Mouse (Mus musculus): ENCODE measurements at regions not wholly inside any gene's neighbourhood (a gene's known extent, or its start where the extent isn't known, plus 50 kb on each side); places are given as distances from the start of the nearest gene placed in this dataset.

DNA sequence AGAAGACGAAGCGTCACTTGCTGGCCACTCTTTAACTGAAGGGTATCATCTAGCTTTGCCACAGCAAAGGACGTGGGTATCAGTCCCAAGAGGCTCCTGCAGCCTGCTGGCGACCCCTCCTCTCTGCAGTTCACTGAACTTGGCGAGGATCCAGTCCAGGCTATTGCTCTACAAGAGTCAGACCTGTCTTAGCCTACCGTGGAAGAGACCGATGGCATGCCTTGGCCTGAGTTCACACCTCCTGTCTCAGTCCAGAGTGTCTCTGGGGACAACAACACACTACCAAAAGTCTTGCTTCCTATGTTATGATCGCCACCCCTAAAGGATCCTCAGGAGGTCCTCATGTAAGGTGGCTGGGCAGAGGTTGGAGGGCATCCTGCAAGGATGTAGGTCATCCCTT, 100.2 kb downstream of the Duxbl3 start:
- no peak overlapping the region for H3K9ac ChIP-seq
- WGBS = 69% methylated on average over 8 of the region's 8 CpGs
- no peaks in the 10 kb centered on the region for H3K27me3 ChIP-seq (ENCODE audit: insufficient read depth, low read length)
- TF ChIP-seq CTCF (IDR thresholded peaks at IDR 0.05; ENCODE audit: low read depth) = no peak
- H3K4me1 ChIP-seq (ENCODE audit: insufficient read depth) = peaks cover 7% of the 10 kb centered on the region; the same call in 1 of the 2 replicates
- ATAC-seq (ENCODE audit: insufficient read depth) (no peak), DNase-seq (peak; percentile 12)
- H3K36me3 ChIP-seq (ENCODE audit: insufficient read depth) = no peaks in the 10 kb centered on the region
- no peaks in the 10 kb centered on the region for H3K9me3 ChIP-seq (ENCODE audit: low read depth, low read length)
- H3K27ac ChIP-seq (ENCODE audit: low read depth) = no peak overlapping the region
- no peak overlapping the region for H3K4me2 ChIP-seq
- H3K4me3 ChIP-seq (ENCODE audit: low read depth, low read length) = no peak overlapping the region

DNA sequence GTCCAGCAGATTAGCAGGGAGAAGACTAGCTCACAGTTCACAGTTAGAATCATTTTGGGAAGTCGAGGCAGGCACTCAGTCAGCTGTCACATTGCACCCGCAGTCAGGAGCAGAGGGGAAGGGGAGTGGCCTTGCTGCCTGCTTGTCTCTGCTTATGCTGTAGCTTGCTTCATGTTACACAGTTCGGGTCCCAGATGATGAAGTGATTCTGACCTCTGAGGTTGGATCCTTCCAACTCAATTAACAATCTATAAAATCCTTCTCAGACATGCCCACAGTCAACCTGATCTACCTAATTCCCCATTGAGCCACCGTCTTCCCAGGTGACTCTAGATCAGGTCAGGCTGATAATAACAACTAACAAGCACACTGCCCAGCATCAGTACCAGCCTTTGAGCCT, 102.3 kb downstream of the Duxbl3 start:
- ATAC-seq (ENCODE audit: insufficient read depth) = no peak

GRCm38 (mm10) chr14:26361206-26361605, 103.4 kb downstream of the Duxbl3 start:
- no peak for ATAC-seq (ENCODE audit: insufficient read depth)
- H3K4me1 ChIP-seq (ENCODE audit: insufficient read depth) = peaks cover 7% of the 10 kb centered on the region; the same call in 1 of the 2 replicates
- H3K27ac ChIP-seq (ENCODE audit: low read depth) = no peak overlapping the region
- no peaks in the 10 kb centered on the region for H3K36me3 ChIP-seq (ENCODE audit: insufficient read depth)
- 89% methylated on average over 3 of the region's 3 CpGs for WGBS
- no peaks in the 10 kb centered on the region for H3K27me3 ChIP-seq (ENCODE audit: insufficient read depth, low read length)
- H3K4me2 ChIP-seq = no peak overlapping the region
- TF ChIP-seq CTCF (IDR thresholded peaks at IDR 0.05; ENCODE audit: low read depth) = no peak
- H3K9me3 ChIP-seq (ENCODE audit: low read depth, low read length) = no peaks in the 10 kb centered on the region
- no peak overlapping the region for H3K9ac ChIP-seq
- DNase-seq = no peak
- no peak overlapping the region for H3K4me3 ChIP-seq (ENCODE audit: low read depth, low read length)

More for the DNA sequence above, 102.3 kb downstream of the Duxbl3 start:
- peaks cover 7% of the 10 kb centered on the region; the same call in 1 of the 2 replicates for H3K4me1 ChIP-seq (ENCODE audit: insufficient read depth)
- H3K9me3 ChIP-seq (ENCODE audit: low read depth, low read length) = no peaks in the 10 kb centered on the region
- H3K36me3 ChIP-seq (ENCODE audit: insufficient read depth) = no peaks in the 10 kb centered on the region
- no peak overlapping the region for H3K9ac ChIP-seq
- no peaks in the 10 kb centered on the region for H3K27me3 ChIP-seq (ENCODE audit: insufficient read depth, low read length)
- no peak for DNase-seq
- 52% methylated on average over 4 of the region's 4 CpGs for WGBS
- TF ChIP-seq CTCF (IDR thresholded peaks at IDR 0.05; ENCODE audit: low read depth) = no peak
- no peak overlapping the region for H3K4me3 ChIP-seq (ENCODE audit: low read depth, low read length)
- no peak overlapping the region for H3K27ac ChIP-seq (ENCODE audit: low read depth)
- no peak overlapping the region for H3K4me2 ChIP-seq

Measured in lung, embryonic 14.5 days (tissue).